Mouse (Mus musculus): ENCODE measurements around the gene Arhgef38.
A peak's percentile ranks its signal among the peaks of the same experiment; 100 is the strongest.

The Arhgef38 gene

DNA sequence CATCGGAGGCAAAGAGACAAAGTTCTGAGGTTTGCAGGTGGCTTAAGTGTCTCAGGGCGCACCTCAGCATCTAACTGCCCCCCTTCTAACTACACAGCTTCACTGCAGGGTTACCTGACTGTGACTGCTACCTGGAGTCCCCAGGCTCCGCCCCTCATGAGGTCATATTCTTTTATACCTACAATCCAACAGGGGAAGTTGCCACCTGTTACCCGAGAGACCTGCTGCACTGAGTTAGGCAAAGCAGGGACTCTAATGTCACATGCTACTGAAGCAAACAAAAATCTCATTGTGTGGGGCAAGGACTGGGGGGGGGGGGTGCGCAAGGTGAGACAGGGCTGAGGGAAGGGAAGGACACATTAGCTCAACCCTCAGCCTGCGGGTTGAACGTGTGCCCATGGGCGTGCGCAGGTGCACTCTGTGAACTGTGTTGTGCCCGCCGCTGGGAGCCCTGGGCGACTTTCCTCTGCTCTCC is at the start of gene Arhgef38:
Gene Arhgef38, minus strand, starts transcription at position 129 of the 475 bp plus-strand sequence.
- no peak for DNase-seq (ENCODE audit: low read depth)

DNA sequence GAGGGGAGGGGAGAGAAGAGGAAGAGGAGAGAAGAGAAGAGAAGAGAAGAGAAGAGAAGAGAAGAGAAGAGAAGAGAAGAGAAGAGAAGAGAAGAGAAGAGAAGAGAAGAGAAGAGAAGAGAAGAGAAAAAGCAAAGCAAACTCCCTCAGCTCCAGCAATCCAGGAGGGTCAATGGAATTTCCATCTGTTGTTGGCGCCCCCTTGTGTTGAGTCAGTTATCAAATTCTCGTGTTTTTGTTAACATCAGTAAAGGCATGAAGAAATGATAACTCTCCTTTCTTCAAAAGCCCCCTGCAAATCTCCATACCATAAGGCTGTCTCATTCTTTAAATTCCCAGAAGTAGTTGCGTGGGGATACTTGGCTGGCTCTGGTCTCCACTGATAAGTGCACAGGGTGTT is 37.1 kb upstream of the Arhgef38 start:
- peak; percentile 77 for DNase-seq (ENCODE audit: low read depth)

DNA sequence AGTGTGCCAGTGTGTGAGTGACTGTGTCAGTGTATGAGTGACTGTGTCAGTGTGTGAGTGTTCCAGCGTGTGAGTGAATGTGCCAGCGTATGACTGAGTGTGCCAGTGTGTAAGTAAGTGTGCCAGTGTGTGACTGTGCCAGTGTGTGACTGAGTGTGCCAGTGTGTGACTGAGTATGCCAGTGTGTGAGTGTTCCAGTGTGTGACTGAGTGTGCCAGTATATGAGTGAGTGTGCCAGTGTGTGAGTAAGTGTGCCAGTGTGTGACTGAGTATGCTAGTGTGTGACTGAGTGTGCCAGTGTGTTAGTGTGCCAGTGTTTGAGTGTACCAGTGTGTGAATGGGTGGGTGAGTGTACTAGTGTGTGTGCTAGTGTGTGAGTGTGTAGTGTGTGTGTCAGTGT is 24.1 kb upstream of the Arhgef38 start:
- no peak for DNase-seq (ENCODE audit: low read depth)

DNA sequence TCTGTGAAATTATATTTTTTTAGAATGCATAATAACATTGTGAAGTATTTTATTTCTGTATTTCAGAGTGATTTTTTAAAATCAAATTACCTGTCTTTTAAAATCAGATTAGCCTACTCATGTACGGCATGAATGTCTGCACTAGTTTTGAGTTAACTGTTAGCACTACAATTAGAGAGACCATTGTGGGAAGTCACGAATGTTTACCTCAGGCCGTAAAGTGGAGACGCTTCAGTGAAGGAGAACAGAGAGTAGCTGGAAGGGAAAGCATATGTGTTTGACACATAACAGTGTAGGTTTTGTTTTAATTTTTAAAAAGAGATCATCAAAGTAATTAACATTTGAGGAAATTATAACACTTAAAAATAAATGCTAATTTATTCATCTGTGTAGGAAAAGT is 21.1 kb upstream of the Arhgef38 start:
- no peak for DNase-seq (ENCODE audit: low read depth)

DNA sequence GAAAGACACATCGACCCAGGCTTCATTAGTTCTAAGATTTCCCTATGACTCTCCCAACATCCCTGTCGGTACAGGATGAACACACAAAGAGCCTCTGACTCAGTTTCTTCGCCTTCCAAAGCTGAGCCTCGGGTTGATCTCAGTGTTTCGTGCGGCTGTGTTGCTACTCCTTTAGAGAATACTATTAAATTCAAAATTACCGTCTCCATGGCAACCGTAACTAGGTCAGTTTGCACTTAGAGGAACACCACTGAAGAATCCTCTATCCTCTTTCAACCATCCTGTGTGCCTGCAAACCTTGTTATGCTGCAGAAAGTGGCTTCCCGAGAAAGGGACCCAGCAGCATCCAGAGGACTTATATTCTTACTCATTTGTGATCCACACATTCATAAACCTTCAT is 9.3 kb upstream of the Arhgef38 start:
- DNase-seq (ENCODE audit: low read depth) = no peak

DNA sequence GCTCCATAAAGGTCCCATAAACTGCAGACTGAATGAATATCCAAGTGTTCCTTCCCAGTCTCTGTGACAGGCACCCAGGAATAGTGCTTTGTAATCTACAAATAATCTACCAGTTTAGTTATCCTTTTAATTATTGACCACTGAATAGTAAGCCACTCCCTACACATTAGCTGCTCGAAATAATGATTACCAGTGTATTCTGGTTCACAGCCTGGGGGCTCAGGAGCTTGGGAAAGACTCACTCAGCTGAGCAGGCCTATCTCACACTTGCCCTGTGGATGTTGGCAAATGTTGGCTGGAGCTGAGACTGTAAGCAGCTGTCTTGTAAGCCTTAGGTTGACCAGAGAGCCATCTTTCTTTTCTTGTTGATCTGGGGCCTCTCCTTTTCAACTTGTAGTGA is 7.2 kb upstream of the Arhgef38 start:
- no peak for DNase-seq (ENCODE audit: low read depth)

DNA sequence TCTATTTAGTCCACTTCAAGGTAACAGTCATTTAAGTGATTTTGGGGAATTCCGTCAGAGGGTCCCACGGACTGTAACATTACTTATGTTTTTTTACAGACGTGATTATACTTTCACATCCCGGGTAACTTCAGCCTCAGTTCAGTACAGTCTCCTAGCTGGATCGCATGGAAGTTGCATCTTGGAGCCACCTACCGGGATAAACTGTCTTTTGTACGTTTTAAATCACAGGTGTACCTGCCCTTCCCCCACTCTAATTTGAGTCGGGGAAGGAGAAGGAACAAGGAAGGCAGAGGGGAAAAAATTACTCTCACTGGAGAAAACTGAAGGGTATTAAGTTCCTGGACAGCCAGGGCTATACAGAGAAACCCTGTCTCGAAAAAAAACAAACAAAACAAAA is 756 bp downstream of the Arhgef38 start:
- DNase-seq (ENCODE audit: low read depth) = no peak

DNA sequence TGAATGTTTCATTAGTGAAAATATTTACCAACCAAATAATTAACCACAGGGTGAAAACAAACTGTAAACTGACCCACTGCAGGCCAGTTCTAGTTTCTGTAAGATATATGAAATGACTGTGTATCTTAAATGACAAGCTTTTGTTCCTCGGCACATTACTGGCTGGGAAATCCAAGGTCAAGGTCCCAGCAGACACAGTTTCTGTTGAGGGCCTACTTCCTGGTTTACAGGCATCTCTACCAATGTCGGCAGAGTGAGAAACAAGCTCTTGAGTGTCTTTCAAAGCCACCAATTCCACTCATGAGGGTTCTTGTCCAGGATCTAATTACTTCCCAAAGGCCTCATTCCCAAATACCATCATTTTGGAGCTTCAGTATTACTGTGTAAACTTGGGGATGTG is 4.3 kb downstream of the Arhgef38 start:
- no peak for DNase-seq (ENCODE audit: low read depth)

DNA sequence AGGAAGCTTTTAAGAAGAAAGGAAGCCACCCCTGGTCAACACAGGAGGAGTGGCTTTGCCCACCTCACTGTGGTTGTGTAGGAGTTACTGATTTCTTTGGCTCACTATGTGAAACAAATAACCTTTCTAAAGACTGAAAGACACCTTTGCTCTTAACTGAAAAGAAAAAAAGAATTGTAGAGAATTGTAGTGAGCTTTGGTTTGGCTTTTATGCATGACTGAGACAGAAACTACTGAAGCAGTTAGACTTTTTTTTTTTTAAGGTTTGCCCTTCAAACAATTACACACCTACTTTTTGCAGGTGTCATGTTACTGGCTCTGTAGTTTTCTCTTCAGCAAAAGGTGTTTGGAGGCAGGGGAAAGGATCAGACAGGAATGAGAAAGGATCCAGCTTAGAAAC is 5.2 kb downstream of the Arhgef38 start:
- DNase-seq (ENCODE audit: low read depth) = no peak

DNA sequence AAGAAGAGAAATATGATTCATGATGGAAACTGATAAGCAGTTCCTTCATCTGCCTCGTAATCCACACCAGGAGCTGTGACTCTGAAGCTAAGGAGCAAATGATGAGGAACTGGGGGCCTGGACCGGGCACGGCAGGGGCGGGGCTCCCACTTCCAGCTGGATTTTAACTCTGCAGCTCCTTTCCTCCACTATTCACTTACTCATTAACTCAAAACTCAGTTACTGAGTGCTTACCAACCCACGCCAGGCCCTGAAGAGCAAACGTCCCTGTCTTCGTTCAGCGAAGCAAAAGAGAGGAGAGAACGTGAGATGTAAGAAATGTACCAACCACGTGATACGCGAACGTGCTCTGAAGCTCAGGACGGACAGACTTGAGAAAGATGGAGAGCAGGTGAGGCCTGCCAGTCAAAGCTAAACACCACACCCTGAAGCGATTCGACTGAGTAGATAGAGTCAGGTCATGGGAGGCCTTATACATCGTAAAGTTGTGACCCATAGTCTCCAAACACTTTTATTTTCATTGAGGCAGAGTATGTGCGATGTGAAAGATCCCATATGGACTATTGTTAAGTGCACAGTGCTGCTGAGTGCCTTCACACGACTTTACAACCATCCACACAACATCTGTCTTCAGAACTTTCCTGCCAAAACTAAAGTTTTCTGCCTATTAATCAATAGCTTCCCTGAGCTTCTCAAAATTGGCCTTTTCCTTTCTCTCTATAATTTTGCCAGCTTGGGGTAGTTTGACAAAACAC is 7.3 kb downstream of the Arhgef38 start:
- DNase-seq (ENCODE audit: low read depth) = no peak

DNA sequence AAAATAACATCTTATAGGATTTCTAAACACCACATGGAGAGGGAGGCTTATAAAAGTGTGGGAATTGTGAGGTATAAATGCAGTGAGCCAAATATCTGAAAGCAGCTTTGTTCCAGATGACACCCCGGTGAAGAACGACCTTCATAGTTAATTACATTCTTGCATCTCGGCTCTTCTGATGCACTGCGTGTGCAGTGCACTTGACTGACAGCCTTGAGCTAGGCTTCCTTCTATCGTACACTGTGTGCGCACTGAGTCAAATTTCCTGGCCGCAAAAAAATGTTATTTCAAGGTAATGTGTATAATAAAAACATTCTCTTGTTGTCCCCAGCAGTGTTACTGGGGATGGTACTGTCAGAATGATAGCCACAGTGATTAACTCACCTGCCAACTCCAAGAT is 16.2 kb downstream of the Arhgef38 start:
- no peak for DNase-seq (ENCODE audit: low read depth)

DNA sequence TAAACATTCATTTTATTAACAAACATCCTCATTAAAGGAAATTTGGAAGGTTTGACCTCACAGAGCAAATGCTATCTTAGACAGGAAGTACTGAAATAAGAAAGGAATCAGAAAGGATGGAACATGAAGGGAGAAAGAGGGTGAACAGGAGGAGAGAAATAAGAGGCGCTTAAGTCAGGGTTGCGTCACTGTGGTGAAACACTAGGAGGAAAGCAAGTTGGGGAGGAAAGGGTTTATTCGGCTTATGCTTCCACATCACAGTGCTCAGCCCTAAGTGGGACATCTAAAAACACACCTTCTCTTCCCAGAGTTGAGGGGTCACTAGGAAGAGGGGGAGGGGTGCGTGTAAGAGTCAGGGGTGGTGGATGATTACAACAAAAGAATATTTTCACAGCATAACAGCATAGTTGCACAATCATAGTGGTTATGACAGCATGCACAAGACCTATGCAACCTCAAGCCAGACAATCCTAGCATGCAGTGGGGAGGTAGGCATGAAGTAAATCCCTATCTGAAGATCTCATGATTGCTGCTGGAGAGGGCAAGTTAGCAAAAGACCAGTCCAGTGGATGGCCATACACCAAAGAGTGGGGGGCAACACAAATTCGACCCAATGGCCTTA is 19.4 kb downstream of the Arhgef38 start:
- DNase-seq (ENCODE audit: low read depth) = peak; percentile 73

DNA sequence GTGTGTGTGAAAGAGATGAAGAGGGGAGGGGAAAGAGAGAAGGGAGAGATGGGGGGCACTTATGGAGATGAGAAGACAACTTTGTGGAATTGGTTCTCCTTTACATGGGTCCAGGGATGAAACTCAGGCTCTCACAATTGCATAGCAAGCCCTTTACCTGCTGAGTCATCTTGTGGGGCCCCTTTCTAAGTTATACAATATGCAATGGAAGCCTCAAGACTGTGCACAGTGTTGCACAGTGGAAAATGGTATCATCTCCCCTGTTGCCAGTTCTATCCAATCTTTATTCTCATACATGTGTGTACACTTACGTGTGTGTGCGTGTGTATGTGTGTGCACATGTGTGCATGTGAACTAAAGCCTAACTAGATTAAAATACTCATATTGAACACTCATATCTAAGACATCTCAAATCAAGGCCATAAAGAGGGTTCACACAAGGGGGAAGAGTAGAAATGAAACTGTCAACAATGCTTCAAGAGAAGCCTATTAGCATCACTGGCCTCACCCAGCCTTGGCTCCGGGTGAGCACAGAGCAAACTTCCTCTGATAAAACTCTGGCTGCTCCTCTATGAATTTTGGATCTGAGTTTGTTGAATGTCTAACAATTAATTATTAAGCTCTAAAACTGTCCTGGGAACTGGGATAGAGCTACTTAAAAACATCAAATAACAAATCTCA is 21.2 kb downstream of the Arhgef38 start:
- peak; percentile 35 for DNase-seq (ENCODE audit: low read depth)

DNA sequence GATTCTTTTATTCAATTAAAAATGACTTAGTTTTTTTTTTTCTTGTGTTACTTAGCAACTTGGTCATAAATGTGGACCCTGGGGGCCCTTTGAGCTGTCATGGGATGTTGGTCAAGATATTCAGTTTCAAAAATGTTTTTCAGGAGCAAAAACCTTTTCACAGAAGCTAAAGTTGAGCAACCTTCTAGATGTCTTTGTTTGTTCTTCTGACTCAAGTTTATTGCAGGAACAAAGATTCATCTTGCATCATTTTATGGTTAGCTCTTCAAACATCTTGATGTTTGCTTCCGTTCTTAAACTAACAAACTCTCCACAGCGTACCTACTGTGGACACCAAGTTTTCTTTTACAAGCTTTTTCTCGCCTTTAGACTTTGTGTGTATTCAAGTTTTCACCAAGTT is 23.4 kb downstream of the Arhgef38 start:
- DNase-seq (ENCODE audit: low read depth) = peak; percentile 79

DNA sequence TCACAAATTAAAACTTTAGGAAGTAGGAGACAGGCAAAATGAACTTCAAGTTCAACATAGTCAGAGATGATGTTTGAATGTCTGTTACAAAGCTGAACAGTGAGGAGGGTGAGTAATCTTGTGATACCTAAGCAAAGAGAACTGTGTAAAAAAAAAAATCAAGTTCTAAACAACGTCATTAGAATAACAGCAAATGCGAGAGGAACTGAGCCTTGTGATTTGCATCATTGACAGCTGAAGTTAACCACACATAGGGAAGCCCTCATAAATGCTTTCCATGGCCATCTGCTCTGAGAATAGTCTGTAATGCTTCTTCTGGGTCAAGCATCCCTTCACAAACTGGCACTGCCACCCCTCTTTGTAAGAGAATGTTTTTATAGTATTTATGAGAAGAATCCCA is 31.0 kb downstream of the Arhgef38 start:
- no peak for DNase-seq (ENCODE audit: low read depth)

DNA sequence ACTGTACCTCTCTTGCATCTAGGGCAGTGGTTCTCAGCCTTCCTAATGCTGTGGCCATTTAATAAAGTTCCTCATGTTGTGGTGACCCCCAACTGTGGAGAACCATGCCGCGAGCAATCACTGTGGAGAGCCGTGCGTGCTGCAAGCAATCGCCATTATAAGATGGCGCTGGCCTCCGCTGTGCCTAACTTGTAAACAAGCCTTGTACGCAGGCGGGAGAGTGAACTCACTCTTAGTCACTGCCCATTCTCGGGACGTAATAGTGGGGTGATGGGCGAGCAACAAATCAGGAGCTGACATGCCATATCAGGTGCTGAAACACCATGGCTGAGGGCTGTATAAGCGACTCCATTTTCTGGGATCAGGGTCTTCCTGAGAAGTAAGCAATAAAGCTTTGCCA is 32.6 kb downstream of the Arhgef38 start:
- DNase-seq (ENCODE audit: low read depth) = no peak

DNA sequence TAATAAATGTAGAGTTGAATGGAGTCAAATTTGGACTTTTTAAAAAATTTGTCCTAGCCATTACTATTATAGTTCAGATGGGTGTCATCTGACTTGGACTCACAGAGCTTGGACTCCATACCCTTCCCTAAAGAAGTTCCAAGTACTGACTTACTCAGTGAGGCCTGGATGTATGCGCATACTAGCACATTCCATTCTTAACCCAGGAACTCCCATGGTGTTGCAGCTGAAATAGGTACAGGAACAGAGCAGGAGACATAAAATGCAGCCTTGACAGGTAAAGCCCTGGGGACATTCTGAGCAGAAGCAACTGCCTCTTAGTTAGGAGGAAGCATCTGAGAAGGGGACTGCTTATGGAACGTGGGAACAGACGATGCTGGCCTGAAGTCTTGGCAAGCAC is 45.8 kb downstream of the Arhgef38 start:
- DNase-seq (ENCODE audit: low read depth) = no peak

DNA sequence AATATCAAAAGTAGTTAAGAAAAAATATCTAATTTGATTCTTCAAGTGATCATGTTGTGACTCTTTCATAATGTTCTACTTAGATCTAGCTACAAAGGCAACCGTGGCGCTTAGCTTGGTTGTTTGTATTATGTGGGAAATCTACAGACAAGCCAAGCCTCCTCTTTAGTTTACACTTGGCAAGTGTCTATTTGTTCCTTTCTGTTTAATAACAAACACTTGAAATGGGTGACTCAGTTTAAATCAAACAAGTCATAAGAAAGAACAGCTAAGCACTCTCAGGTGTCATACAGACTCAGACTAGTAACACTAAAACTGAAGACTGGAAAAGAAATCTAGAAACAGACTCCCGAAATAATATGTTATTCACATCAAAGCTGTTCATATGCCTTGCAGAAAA is 47.2 kb downstream of the Arhgef38 start:
- DNase-seq (ENCODE audit: low read depth) = no peak

DNA sequence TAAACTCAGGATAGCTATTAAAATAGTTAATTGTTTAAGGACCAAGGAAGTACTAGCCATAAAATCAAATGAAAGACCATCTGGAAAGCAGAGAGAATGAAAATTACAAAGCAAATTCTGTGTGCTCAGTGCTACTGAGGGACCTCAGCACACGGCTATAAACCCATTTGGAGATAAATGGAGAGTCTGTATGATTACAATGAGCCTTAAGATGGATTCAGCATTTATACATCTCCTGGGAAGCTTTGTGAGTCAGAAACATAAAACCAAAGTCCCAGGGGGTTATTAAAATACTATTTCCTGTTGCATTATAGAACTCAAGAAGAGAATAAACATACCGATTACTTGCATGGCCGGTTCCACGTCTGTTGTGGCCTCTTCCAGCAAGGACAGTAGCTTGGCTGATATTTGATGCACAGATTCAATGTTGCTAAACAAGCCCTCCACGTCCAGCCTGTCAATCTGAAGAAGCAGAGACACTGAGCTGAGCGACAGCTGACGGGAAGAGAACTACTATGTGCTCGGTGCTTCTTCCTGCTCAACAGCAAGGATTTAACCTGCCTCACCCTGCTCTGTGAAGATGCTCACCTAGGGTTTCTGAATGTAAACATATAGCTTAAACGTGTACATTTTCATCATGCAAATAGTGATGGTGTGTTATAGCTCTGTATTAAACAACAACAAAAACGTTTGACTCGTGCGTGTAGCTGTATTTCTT is 58.6 kb downstream of the Arhgef38 start:
- no peak for DNase-seq (ENCODE audit: low read depth)

DNA sequence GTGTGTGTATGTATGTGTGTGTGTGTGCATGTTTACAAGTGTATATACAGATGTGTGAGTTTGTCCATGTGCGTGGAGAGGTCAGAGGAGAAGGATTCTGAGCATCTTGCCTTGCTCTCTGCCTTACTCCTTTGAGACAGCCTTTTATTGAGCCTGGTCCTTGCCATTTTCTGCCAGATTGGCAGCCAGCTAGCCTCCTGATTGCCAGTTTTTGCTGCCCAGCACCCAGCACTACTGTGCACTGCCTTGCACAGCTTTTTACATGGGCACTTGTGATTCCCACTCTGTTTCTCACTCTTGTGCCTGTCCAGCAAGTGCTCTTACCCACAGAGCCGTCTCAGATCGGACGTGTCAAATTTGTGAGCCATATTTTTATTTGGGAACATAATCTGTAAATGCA is 62.5 kb downstream of the Arhgef38 start:
- no peak for DNase-seq (ENCODE audit: low read depth)

DNA sequence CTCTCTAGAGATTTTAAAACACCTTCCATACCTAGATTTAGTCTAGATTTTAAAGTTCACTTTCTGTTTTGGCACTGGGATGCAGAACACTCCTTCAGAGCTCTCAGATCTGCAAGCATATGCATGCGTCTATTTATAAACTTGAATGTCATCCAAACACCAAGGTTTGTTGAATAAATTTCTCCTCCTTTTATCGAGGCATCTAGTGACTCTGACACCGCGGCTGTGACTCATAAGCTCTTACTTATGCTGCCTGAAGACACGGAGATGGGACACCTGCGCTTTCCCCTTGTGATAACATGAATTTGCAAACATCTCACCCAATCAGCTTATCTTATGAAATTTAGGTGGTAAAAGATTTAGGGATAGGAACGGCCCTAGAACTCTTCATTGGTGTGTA is 65.0 kb downstream of the Arhgef38 start:
- peak; percentile 78 for DNase-seq (ENCODE audit: low read depth)

DNA sequence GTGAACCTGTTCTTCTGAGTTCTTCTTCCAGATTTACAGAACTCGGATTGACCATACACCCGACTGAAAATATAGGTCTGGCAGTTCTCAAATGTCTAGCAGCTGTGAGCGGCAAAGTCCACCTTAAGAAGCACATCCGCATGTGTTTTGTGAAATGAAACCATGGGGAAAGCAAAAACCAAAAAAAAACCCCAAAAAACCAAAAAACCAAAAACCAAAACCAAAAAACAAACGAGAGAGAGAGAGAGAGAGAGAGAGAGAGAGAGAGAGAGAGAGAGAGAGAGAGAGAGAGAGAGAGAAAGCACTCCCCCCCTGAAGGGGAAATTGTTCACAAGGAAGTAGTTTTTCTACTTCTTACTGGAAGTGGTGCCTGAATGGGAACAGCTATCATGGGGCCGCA is 67.2 kb downstream of the Arhgef38 start:
- DNase-seq (ENCODE audit: low read depth) = no peak

DNA sequence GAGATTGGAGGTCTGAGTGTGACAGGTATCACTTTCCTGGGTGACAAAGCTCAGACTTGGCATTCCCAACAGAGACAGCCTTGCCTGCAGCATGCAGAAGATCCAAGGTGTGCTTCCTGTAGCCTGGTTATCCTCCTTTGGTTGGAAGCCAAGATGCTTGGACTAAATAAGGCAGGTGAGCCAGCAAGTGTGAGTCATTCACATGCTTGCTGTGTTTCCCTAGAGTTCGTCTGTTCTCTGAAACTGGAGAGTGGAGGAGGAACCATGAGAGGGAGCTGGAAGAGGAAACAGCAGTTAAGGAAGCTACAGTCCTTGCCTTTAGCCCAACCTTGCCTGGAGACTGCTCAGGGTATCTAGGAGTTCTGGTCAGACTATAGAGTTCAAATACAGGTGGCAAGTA is 69.6 kb downstream of the Arhgef38 start:
- DNase-seq (ENCODE audit: low read depth) = no peak
